Mouse (Mus musculus): ENCODE data around the gene Rtn3. TPM values are rescaled to one million over a fixed set of nuclear protein-coding genes. Genes with fewer than 3 reads are reported as not detected.

Gene Rtn3
- 81.5 TPM for polyA plus RNA-seq (2017; shearing (Covaris generic))

DNA sequence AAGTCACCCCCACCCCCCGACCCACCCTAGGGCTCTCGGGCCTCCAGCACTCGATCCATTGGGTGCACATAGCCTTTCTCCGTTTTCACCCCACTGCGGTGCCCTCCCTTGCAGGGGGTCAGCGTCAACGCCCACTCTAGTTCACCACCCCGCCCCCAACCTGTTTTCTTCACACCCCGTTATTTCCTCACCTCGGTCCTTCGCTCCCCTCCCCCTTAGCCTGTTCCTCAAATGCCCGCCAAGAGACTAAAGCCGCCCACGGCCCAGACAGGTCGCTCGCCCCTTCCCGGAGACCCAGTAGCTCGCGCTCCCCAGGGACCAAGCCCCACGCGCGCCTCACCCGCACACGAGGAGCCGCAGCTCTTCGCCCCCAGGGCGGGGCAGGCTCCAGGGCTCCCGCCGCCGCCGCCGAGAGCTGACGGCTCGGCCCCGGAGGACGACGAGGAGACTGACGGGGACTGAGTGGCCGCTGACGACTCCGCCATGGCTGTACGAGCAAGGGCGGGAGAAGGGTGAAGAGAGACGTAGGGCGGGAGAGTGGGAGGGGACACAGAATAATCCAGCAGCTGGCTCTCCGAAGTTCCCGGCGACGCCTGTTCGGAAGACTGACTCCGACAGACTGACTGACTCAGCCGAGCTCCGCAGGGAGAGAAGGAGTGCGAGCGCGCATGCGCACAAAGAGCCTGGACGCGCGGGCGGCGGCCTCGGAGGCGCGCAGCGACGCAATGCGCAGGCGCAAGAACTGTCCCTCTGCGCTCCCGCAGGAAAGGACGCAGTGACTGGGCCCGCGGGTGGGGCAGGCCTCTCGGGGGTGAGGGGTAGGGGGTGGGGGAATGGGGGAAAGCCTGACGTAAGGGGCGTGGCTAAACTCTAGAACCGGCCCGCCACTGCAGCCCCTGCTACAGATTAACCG lies at the start of gene Rtn3:
Gene Rtn3 (minus strand): TSS at position 683 of the 913 bp plus-strand sequence.

GRCm38 (mm10) chr19:7493352-7494186 lies 10.5 kb upstream of the Rtn3 start, which contains the start of gene Atl3:
Gene Atl3, plus strand, starts transcription at chr19:7494040.

DNA sequence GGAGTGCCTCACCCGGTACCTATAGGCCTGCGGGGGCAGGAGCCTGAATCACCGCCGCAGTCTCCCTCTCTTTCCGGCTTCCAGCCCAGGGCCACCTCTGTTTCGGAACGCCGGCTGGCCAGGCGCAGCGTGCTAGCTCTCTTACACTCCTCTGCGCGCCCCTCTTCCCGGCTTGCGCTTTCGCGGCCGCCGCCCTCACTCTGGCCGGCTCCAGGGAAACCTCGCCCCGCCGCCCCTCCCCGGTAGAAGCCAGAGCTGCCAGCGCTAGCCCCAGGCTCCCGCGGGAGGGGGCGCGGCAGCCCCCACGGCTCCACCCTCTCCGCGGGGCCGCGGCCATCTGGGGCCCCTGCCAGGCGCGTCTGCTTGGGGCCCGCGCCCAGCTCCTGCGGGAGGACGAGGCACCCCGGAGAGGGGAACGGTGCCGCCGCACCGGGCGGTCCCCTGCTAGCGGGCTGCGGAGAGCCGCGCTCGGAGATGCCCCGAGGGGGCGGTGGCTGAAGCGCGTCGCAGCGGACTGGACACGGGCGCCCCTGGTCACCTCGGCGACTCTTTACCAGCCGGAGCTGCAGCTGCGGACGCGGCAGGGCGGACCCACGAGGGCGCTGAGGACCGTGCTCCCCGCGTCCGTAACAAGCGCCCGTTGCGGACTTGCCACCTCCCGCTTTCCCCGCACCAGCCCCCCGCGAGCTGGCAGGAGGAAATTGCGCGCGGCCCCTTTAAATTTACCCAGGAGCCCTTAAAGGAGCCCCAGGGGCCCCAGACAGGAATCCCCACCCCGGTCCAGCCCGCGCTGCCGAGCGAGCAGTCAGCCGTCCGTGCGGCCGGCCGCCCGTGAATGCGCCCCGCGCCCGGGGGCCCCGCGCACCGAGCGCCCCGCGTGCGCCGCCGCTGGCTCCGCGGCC lies 66.0 kb downstream of the Rtn3 start, which contains the start of gene 2700081O15Rik:
Gene 2700081O15Rik (plus strand): TSS at position 792 of the 902 bp plus-strand sequence.

GRCm38 (mm10) chr19:7382903-7383865 lies 99.9 kb downstream of the Rtn3 start, which contains the start of gene Spindoc:
Gene Spindoc, minus strand, starts transcription at chr19:7382994.

Other genes starting within 250 kb of the Rtn3 start
- 41.7 TPM for gene Naa40, start 242.1 kb downstream of the Rtn3 start, polyA plus RNA-seq (2017; shearing (Covaris generic))
- gene Rcor2, start 216.0 kb downstream of the Rtn3 start, polyA plus RNA-seq (2017; shearing (Covaris generic)), result 0.27 TPM
- 83.1 TPM for gene Mark2, start 141.4 kb downstream of the Rtn3 start, polyA plus RNA-seq (2017; shearing (Covaris generic))
- gene Spindoc, start 100.3 kb downstream of the Rtn3 start, polyA plus RNA-seq (2017; shearing (Covaris generic)), result 4.3 TPM
- gene 2700081O15Rik, start 65.7 kb downstream of the Rtn3 start, polyA plus RNA-seq (2017; shearing (Covaris generic)), result 0.09 TPM
- gene Atl3, start 10.8 kb upstream of the Rtn3 start, polyA plus RNA-seq (2017; shearing (Covaris generic)), result 18.9 TPM
- gene Pla2g16, start 74.2 kb upstream of the Rtn3 start, polyA plus RNA-seq (2017; shearing (Covaris generic)), result 111 TPM
- gene Lgals12, start 123.9 kb upstream of the Rtn3 start, polyA plus RNA-seq (2017; shearing (Covaris generic)), result not detected
- not detected for gene Hrasls5, start 129.3 kb upstream of the Rtn3 start, polyA plus RNA-seq (2017; shearing (Covaris generic))
- gene Slc22a19, start 228.0 kb upstream of the Rtn3 start, polyA plus RNA-seq (2017; shearing (Covaris generic)), result not detected